Mouse (Mus musculus) kidney, postnatal 10 days (tissue): ENCODE measurements around the gene Hic1.

Experiments
- DNase-seq: peaks from one replicate; pipeline ENCODE4 v3.0.0; 2021; ENCODE audit warnings: mixed read lengths

Hic1 gene

DNA sequence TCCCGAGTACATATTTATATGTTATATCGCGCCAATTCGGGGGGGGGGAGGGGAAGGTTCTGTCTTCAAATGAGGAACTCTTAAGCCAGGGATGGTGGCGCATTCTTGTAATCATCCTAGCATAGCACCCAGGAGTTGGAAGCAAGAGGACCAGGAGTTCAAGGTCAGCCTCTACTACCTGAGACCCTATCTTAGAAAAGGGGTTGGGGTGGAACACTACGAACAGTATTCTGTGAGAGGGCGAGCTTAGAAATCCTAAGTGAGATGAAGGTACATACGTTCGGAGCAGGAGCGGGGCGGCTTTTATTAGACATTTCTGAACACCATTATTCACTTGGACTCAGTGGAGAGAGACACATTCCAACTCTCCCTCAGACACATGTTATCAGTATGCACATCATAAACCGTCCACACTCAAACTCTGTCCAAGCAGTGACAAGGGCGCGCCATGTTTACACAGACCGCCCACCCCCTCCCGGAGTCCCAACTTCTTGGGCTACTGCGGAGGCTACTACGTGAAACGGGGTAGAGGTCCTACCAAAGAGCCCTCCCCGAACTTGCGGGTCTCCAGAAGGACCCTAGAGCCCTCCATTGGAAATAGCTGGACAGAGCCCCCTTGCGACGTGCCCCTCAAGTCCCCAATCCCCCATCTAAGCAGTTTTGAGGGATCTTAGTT, at the start of gene Hic1:
TSS of gene Hic1 (minus strand) at position 115 of the 676 bp plus-strand sequence.
- DNase-seq = peak; percentile 69

DNA sequence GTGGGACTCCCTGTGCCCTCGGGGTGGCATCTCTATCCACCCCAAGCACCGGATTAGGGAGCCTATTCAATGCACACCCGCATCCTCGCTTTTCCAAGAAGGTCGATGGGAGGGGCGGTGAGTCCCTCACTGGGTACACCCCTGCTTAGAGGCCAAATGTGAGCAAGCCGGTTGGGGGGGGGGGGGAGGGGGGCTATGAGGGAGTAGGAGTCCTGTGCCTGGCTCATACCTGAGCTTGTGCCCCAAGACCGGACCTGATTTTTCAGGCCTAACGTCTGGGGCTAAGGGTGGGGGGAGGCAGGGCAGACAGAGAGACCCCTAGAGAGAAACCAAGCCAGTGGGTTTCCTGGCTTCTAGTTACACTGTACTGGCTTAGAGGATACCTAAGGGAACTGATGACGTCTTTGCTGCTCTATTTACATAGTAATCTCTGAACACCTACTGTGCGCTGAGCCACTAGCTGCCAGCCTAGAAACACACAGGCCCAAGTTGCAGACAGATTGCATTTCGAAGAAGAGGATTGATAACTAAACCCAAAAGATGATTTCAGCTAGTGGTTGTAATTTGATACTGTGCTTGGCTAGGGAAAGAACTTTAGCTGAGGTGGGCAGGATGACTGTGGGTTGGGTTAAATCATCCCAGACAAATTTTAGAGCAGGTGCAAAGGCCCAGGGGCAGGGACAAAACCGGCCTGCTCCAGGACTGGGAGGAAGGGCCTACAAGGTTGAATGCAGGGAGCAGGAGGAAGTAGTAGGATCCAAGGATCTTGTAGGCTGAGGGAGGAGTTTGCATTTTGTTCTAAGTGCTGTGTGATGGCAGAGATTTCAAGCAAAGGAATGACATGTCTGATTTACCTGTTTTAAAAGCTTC, 45.0 kb upstream of the Hic1 start:
- peak; percentile 39 for DNase-seq

DNA sequence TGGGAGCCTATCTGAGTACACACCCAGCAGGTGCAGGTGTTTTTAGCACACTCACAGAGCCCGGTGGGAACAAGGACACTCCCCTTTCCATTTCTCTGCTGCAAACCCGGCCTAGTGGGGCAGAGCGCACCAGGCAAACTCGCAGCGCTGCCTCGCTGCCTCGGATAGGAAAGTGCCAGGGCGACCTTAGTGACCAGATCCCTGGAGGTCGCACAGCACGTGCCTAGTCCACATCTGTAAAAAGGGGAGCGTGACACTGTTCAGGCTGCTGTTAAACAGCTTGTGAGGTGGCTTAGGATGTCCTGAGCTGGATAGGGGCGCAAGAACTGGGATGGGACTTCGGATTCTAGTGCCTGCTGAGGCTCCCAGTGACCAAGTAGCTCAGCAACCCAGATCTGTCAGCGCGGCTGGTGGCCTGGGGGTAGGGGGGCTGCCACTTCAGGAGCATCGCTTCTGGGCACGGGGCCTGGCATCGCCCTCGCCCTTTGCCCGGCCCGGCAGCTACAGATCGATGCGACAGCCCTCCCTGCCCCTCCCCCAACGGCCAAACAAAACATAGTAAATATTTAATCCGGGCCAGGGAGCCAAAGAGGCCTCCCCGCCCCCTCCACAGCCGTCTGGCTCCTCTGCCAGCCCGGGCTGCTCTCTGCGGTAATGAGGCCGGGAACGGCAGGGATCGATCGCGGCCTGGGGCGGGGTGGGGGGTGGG, 44.2 kb upstream of the Hic1 start:
- DNase-seq = peak; percentile 92

DNA sequence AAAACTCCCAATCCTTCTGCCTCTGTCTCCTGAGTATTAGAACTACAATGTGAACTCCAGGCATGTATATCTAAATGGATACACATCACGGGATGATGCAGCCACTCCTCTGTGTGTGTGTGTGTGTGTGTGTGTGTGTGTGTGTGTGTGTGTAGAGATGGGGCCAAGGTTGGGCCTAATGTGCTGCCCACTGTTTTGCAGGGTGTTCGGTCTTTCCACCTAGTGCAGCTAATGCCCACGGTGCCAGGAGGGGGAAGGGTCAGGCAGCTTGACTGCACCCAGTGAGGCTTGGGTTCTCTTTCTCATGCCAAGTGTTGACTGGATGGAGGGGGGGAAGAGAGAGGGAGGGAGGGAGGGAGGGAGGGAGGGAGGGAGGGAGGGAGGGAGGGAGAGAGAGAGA, 43.6 kb upstream of the Hic1 start:
- DNase-seq = peak; percentile 63

DNA sequence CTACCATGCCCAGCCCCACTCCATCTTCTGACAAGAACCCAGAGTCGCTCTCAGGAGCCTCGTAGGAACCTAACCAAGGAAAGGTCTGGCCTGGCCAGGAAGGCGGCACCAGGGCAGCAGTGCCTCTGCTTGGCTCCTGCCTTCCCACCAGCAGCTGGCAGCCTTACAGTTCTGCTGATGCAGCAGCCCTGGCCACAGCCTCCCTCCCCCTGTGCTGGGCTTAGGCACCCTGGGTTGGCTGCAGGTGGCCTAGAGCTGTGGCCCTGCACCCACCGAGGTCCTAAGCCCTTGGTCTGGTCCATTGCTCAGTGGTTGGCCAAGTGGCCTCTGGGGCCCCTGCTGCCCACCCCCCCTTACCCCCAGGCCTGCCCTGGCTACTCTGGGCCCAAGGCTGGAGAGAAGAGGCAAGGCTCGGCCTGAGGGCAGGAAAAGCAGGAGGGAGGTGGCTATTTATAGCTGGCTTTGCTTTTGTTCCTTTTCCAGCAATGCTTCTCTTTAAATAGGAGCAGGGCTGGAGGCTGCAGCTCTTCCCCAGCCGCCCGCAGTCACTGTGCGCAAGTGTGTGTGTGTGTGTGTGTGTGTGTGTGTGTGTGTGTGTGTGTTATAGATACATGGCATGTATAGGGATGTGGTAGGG, 42.8 kb upstream of the Hic1 start:
- peak; percentile 72 for DNase-seq

DNA sequence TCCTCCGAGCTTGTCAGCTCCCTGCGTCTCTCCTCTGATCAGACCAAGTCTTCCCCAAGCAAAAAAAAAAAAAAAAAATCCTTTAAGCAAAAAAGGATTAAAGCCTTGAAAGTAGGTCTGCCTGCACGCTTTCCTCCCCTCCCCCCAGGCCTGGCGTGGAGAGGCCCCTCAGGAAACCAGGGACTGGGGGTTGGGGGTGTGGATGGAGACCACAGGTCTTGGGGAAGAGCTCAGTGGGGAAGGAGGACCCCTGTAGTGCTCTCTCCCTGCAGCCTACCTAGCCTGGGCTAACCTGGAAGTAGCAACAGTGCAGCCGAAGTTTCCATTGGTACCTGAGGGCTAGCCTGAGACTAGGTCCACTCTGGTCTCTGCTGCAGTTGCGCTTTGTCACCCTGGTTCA, 41.4 kb upstream of the Hic1 start:
- no peak for DNase-seq

DNA sequence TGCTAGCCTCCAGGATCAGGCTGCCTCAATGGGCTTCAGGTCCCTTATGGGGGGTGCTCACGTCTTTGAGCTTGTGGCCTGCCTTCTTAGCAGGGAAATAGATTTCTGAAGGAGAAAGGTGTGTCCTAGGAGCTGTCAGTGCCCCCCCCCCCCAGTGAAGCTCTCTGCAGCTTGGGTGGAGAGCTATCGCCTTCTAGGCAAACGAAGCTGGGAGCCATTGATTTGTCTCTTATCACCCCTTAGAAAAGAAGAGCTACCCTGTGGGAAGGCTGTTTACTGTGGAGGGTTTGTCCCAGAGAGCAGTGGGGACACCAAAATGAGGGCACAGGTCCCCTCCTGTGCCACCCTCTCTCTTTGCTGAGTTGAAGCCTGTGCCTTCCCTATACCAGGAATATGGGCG, 40.8 kb upstream of the Hic1 start:
- no peak for DNase-seq

DNA sequence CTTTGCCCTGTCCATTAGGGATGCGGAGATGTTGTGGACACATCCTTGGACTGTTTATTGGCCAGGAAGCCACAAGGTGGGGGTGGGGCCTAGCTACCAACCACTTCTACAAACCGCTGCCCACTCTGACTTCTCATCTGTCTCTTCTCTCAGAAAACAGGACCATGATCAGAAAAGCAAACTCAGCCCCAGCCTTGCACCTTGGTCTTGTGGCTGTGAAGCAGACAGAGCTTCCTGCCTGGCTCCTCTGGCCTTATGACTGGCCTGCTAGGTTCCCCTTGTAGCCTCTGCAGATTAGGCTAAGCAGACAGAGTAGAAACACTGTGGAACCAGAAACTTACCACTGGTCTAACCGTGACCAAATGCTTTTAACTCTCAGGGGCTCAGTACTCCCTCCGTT, 40.0 kb upstream of the Hic1 start:
- DNase-seq = no peak

DNA sequence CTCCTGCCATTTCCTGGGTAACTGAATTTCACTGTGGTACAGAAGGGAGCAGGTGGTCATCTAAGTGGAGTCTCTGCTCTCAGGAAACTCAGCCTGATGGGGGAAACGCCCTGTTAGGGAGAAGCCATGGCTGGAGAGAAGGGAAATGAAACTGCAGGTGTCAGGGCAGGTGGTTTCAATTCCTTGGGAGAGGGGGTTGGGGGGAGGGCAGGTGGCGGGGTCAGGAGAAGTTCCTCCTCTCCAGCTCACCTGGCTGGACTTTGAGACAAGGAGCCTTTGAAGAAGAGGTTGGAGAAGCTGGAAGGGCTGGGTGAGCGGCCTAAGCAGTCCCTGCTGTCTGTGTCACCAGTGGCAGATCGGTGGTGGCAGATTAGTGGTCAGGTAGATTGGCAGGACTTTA, 37.0 kb upstream of the Hic1 start:
- no peak for DNase-seq

DNA sequence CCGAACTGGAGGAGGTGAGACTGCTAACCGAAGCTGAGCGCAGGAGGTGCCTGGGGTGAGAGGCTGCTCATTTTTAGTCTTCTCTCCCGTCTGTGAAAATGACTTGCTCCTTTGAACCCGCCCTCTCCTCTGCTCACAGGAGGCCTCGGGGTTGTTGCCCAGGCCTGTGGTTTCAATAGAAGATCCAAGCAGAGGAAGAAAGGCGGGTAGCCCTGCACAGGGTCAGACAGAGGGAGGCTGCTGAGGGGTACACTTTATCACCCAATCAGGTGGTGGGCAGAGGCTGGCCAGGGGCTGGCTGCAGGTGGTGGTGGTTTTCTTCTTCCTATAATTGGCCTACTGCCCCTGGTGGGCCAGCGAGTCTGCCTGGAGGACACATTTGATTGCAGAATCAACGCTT, 35.2 kb upstream of the Hic1 start:
- DNase-seq = no peak

DNA sequence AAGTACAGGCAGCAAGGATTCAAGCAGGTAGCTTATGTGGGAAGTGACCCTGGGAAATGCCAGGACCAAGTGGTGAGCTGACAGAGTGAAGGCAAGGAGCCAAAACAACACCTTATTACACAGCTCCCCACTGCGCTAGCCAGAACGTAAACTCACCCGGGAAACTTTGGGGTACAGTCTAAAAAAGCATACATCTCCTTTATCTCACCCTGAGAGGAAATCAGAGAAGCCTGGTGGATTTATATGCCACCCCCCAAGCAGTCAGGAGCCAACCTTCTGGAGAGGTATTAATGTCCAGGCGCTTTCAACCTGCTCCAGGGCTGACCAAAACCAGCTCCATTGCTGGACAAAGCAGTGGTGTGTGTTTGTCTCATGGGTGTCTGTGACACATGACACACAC, 34.6 kb upstream of the Hic1 start:
- DNase-seq = no peak

DNA sequence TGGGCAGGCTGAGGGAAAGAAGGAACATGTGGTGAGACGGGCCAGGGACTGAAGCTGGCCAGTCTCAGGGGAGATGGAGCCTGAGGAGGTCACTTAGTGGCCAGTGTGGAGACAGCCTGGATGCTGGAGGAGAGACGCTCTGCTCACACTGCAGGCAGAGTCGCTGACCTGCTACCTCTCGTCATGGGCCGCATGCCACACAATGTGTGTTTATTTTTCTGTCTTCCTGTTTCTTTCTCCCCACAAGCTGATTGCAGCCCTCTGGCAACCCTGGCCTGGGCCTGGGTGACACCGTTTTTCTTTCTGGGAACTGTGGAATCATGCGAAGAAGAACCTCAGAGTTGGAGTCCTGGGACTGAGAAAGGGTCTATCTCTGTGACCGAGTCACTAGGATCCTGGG, 32.4 kb upstream of the Hic1 start:
- DNase-seq = no peak

DNA sequence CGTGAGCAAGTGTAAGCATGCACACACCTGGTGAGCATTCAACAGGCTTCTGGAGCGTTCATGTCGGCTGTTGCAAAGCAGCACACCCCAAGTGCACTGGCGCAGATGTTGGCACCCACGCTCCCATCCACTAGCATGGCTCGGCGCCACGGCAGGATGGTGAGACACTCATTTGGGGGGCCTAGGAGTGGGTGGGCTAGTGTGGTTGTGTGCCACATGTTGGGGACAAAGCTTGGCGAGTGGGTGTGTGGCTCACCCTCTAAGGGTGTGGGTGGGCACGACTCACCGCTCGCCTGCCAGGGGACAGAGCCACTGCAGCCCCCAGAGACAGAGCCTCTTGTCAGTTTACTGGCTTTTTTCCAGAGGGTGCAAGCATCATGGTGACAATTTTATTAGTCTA, 31.6 kb upstream of the Hic1 start:
- no peak for DNase-seq

DNA sequence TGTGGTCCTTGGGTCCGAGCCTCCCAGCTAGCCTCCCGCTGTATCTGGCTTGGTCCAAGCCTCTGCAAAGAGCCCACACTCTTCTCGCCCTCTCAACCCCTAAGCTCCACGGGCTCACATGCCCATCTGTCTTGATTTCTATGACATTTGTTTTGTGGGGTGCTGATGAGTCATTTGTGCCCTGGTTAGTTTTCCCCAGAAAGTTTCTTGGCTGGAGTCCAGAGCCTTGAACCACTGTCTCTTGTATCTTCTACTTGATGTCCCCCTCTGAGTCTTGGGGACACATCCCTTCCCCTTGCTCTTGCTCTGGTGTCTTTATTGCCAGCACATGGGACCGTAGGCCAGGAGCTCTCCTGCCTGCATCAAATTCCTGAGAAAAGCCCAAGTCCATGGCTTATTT, 30.6 kb upstream of the Hic1 start:
- no peak for DNase-seq

DNA sequence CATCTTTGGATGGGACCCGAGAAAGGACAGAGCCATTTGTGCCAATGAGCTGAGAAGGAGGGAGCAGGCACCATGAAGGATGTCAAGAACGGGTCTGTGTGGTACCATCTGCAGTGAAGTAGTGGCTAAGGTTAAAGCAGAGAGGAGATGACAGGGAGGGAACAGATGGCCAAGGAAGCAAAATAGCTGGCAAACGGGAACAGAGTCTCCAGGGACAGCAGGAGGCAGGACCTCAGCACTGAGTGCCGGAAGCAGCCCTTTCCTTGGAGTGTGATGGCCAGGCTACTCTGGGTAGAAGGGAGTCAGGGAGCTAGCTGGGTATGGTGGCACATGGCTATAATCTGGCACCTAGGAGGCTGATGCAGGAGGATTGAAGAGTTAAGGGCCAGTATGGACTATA, 29.5 kb upstream of the Hic1 start:
- no peak for DNase-seq

DNA sequence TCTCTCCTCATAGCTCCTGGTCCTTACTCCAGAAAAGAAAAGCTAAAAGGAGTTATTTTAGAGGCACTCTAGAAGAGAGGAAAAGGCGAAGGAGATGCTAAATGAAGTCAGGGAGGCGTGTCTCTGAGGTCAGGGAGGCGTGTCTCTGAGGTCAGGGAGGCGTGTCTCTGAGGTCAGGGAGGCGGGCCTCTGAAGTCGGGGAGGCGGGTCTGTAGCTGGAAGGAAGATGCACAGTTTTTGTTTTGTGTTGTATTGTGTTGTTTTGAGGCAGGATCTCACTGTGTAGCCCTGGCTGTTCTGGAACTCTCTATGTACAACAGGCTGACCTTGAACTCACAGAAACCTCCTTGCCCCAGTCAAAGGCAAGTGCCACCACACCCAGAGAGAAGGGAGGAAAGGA, 28.6 kb upstream of the Hic1 start:
- DNase-seq = no peak

DNA sequence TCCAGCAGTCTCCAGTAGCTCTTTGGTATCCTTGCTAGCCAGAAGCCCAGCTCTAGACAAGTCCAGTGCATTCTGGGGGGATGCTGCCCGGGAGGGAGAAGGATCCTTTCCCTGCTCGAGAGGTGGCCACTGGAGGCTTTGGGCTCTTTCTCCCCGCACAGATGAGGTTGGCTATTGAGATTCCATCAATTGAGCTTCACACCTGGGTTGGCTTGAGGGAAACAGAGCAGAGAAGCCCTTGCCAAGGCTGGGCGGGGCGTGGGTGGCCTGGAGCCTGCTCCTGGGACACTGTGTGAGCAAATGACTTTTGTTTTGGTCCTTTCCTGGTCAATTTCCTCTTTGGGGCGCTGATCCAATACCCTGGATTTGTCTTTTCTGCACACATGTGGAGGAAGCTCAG, 26.8 kb upstream of the Hic1 start:
- no peak for DNase-seq

DNA sequence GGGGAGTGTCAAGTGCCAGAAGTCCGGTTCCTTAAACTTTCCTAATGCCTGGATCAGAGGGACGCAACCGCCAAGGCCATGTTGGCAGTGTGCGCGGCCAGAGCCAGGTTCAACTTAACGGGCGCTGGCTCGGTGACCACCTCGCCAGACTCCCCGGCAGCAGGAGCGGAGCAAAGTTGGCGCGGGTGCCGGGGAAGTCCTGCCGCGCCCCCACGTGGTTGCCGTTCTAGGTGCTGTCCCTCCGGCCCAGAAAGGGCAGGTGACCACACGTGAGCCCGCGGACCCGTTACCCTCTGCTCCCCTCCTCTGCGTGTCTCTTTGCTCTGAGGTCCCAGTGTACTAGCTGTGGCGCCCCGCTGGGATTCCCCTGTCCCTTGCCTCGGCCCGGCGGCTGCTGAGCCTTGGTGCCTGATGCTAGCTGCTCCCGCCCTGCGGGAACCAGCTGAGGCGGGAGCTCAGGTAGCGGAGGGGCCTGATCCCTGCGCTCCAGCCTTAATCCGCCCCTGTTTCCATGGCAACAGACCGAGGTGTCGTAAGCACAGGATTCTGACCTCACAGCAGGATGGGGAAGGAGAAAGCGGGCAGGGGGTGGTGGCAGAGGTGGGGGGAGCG, 25.6 kb upstream of the Hic1 start:
- peak; percentile 70 for DNase-seq

DNA sequence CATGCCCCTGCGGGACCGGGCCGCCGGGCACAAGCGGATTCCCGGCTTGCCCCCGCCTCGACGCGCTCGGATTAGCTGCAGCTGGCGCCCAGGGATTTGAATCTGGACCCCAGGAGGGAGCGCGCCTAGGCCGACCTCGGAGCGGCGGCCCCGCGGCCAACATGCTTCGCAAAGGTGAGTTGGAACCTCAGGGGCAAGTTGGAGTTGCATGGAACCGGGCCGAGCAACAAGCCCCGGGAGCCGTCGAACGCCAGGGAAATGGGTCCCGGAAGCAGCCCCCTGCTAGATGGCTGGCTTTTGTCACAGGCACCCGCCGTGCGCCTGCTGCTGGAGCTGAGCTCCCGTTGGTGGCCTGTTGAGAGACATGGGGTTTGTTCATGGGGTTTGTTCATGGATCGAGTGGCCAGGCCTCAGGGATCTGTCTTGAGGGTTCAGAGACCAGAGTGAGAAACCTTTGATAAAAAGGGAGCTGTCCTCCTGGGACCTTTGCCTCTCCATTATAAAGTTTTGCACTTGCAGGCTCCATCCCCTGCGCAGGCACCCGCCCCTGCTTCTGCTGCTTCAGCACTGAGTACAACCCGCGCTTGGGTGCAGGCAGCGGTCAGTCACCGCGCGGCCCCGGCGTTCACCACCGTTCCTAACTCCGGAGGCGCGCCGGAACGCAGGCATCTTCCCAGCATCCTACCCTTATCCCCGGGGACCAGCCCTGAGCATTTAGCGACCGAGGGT, 25.0 kb upstream of the Hic1 start:
- DNase-seq = peak; percentile 56

DNA sequence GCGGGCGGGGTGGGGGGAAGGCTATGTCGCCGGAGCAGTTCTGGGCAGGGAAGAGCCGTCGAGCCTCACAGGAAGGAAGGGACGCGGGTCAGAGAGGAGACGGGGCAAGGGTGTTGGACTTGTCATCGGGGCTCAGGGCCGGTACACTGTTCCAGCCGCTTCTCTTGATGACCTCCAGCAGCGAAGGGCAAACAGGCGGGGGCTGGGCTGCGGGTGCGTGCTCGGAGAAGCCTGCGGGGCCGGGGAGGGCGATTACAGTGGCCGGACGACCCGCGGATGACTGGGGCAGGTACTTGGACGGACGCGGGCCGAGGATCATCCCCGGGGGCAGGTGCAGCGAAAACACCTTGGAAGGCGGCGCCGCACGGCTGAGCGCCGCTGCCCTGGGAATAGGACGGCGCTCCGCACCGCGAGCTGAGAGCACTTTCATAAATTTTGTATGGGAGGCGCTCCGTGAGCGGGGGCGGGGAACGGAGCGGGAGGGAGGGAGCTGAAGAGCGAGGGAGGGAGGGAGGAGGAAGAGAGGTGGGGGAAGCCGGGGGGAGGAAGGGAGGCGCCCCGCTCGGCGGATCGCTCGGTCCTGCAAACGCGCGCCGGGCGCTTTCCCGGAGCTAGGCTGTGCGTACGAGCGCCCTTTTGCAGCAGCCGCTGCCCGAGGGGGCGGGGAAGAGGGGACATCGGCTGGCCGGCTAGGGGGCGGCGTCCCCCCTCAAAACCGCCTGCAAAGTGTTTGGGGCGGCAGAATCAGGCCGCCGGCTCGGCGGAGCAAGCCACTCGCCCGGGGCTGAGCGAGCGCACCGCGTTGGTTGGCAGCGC, 24.1 kb upstream of the Hic1 start, which contains the start of gene Rtn4rl1:
TSS of gene Rtn4rl1 (plus strand) at position 528 of the 816 bp plus-strand sequence.
- peak; percentile 84 for DNase-seq
